ENCODE assay signal across 12 mouse cellular contexts in genomic region chr7:92280925-92281324, GRCm38 (mm10).
DNase-seq lines count a peak whose midpoint lies in the region; ATAC-seq and TF ChIP-seq lines count a peak whose summit lies in the region.
"Had no signal": no experiment of that assay in that cellular context is flagged by ENCODE, and none has a peak within 500 bp of the region (broad histone marks: within the 10 kb centered on the region; RNA-seq: fewer than 3 reads in every experiment).

No protein-coding gene starts in this region.

- no peaks in the 10 kb centered on the region for H3K36me3 ChIP-seq in hindbrain, embryonic 11.5 days (ENCODE audit: control insufficient read depth, insufficient read depth, low read length)
- no peaks in the 10 kb centered on the region for H3K36me3 ChIP-seq in hindbrain, embryonic 14.5 days (replicated peaks; ENCODE audit: control insufficient read depth, insufficient read depth)
- H3K36me3 ChIP-seq in hindbrain, postnatal 0 days (ENCODE audit: insufficient read depth, low read length), result no peaks in the 10 kb centered on the region
- H3K36me3 ChIP-seq: midbrain, embryonic 12.5 days had no signal

- H3K27me3 ChIP-seq in hindbrain, embryonic 11.5 days (ENCODE audit: control insufficient read depth, insufficient read depth, low read length), result no peaks in the 10 kb centered on the region
- H3K27me3 ChIP-seq in hindbrain, embryonic 14.5 days (ENCODE audit: control insufficient read depth, insufficient read depth, low read length), result no peaks in the 10 kb centered on the region
- H3K27me3 ChIP-seq in hindbrain, postnatal 0 days (ENCODE audit: insufficient read depth, low read length), result no peaks in the 10 kb centered on the region
- H3K27me3 ChIP-seq: midbrain, embryonic 12.5 days had no signal

- 28% methylated on average over 7 of the region's 7 CpGs for WGBS in hindbrain, embryonic 11.5 days
- 30% methylated on average over 7 of the region's 7 CpGs for WGBS in hindbrain, embryonic 14.5 days
- 30% methylated on average over 7 of the region's 7 CpGs for WGBS in hindbrain, postnatal 0 days

- no peak for TF ChIP-seq CTCF in hindbrain, postnatal 0 days (IDR thresholded peaks at IDR 0.05; ENCODE audit: low read depth)

- no peak overlapping the region for H3K27ac ChIP-seq in hindbrain, embryonic 11.5 days (ENCODE audit: low read depth, low read length)
- H3K27ac ChIP-seq in hindbrain, embryonic 14.5 days, result no peak overlapping the region
- H3K27ac ChIP-seq in hindbrain, postnatal 0 days, result no peak overlapping the region
- H3K27ac ChIP-seq: midbrain, embryonic 12.5 days had no signal

- DNase-seq in hindbrain, embryonic 11.5 days (ENCODE audit: low spot score), result peak; percentile 31
- DNase-seq in hindbrain, embryonic 14.5 days (ENCODE audit: low spot score), result no peak
- DNase-seq in right cerebral cortex, postnatal 14 days, result peak; percentile 21
- DNase-seq in right cerebral cortex, postnatal 36 days (ENCODE audit: low spot score in 2 of 2), result no peak
- no peak for DNase-seq in hindbrain, postnatal 0 days (ENCODE audit: low spot score)
- no peak for DNase-seq in MN1 (ENCODE audit: low spot score)
- no peak for DNase-seq in adrenal gland, adult (ENCODE audit: inconsistent age in 2 of 2, low spot score in 1 of 2)
- DNase-seq in spleen, postnatal 36 days (ENCODE audit: low spot score in 2 of 2), result no peak
- DNase-seq: adrenal gland, postnatal 14 days; kidney, adult 18-20 months; thymus, adult 2 months had no signal

- no peak for ATAC-seq in hindbrain, embryonic 11.5 days (ENCODE audit: low FRiP score)
- no peak for ATAC-seq in hindbrain, embryonic 14.5 days (ENCODE audit: low FRiP score)
- ATAC-seq in hindbrain, postnatal 0 days, result 0 out of 2 replicates have a peak, but pooled peaks have one; percentile 38

- H3K4me2 ChIP-seq in hindbrain, embryonic 11.5 days (replicated peaks; ENCODE audit: low read depth, low read length), result no peak overlapping the region
- no peak overlapping the region for H3K4me2 ChIP-seq in hindbrain, embryonic 14.5 days (replicated peaks)
- H3K4me2 ChIP-seq in hindbrain, postnatal 0 days (ENCODE audit: low read depth, low read length), result no peak overlapping the region
- H3K4me2 ChIP-seq: midbrain, embryonic 12.5 days had no signal

- no peaks in the 10 kb centered on the region for H3K9me3 ChIP-seq in hindbrain, embryonic 11.5 days (ENCODE audit: control insufficient read depth, low read length)
- no peaks in the 10 kb centered on the region for H3K9me3 ChIP-seq in hindbrain, embryonic 14.5 days (ENCODE audit: control insufficient read depth, low read length)
- no peaks in the 10 kb centered on the region for H3K9me3 ChIP-seq in hindbrain, postnatal 0 days (ENCODE audit: low read length)
- H3K9me3 ChIP-seq: midbrain, embryonic 12.5 days had no signal

- no peaks in the 10 kb centered on the region for H3K4me1 ChIP-seq in hindbrain, embryonic 11.5 days (replicated peaks; ENCODE audit: control insufficient read depth, insufficient read depth, low read length)
- H3K4me1 ChIP-seq in hindbrain, embryonic 14.5 days (replicated peaks; ENCODE audit: control insufficient read depth, insufficient read depth, low read length), result peaks cover 7% of the 10 kb centered on the region
- H3K4me1 ChIP-seq in hindbrain, postnatal 0 days (ENCODE audit: insufficient read depth, low read length), result 0 out of 2 replicates have a peak, but pooled peaks cover 3% of the 10 kb centered on the region
- H3K4me1 ChIP-seq: midbrain, embryonic 12.5 days had no signal

- H3K9ac ChIP-seq in hindbrain, embryonic 11.5 days (ENCODE audit: low read depth, low read length), result no peak overlapping the region
- no peak overlapping the region for H3K9ac ChIP-seq in hindbrain, embryonic 14.5 days
- H3K9ac ChIP-seq in hindbrain, postnatal 0 days (replicated peaks; ENCODE audit: low read length), result 0 out of 2 replicates have a peak overlapping the region, but pooled peaks have one; percentile 13
- H3K9ac ChIP-seq: midbrain, embryonic 12.5 days had no signal

- H3K4me3 ChIP-seq in hindbrain, embryonic 11.5 days (ENCODE audit: low read depth, low read length), result no peak overlapping the region
- H3K4me3 ChIP-seq in hindbrain, embryonic 14.5 days (replicated peaks; ENCODE audit: low read length), result no peak overlapping the region
- H3K4me3 ChIP-seq in hindbrain, postnatal 0 days (ENCODE audit: low read length), result no peak overlapping the region
- H3K4me3 ChIP-seq: midbrain, embryonic 12.5 days had no signal

Comparison
In these comparisons a context has a peak if more than half of its experiments do, and no peak if none do; other contexts are left out.
1. DNase-seq: peak in hindbrain, embryonic 11.5 days (single experiment) and right cerebral cortex, postnatal 14 days (single experiment); none in hindbrain, embryonic 14.5 days (single experiment), right cerebral cortex, postnatal 36 days (0 of 2), hindbrain, postnatal 0 days (single experiment), MN1 (single experiment), adrenal gland, adult (0 of 2) and spleen, postnatal 36 days (0 of 2).